Mouse (Mus musculus) kidney, postnatal 4 days (tissue): ENCODE measurements around the gene Spata31d1d.
A peak's percentile ranks its signal among the peaks of the same experiment; 100 is the strongest.

Source experiments
- DNase-seq, 2 experiments: peaks; one replicate each; pipeline ENCODE4 v3.0.0; 2021; ENCODE audit warnings: mixed read lengths in 2 of 2

Gene Spata31d1d

DNA sequence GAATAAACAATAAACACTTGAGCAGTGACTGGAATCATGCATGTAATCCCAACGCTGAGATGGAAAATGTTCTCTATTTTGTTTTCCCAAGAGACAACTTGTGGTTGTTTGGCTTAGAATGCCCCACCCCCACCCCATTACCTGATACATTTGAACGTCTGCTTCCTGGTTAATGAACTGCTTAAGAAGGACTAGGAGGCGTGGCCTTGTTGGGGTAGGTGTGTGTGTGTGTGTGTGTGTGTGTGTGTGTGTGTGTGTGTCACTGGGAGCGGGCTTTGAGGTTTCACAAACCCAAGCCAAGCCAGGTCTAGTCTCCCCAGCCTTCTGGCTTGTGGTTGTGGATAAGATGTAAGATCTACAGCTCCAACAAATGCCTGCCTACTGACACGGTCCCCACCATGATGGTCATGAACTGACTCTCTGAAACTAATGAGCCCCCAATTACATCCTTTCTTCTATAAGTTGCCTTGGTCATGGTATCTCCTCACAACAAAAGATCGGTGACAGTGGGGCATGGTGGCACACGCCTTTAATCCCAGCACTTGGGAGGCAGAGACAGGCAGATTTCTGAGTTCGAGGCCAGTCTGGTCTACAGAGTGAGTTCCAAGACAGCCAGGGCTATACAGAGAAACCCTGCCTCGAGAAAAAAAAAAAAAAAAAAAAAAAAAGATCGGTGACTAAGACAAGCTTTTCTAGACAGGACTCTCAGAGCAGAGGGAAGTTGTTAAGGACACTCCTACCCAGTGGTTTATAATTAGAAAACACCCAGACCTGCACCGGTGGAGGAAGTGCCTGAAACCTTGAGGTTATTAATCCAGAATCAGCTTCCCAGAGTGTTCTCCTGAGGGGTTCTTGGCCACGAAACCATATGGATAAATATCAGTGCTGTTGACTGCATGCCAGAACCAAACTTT is 55.0 kb downstream of the Spata31d1d start:
- DNase-seq = peak in 1 of 2 experiments; percentile 27
